Mouse (Mus musculus) forebrain, embryonic 11.5 days (tissue): ENCODE measurements around the gene Olfr1280. TPM values are rescaled to one million over a fixed set of nuclear protein-coding genes. Genes with fewer than 3 reads are reported as not detected.

Experiments
- ATAC-seq: fragments of 200-750 bp; cut with Nextera tagmentation; replicated peaks from 2 replicates; pipeline ENCODE4 v1.8.0; 2017; ENCODE audit warnings: moderate TSS enrichment; ENCODE audit not compliant: low FRiP score
- DNase-seq: peaks from one replicate; pipeline ENCODE4 v3.0.0-alpha.2; 2017; ENCODE audit warnings: low spot score
- H3K27ac ChIP-seq: fragments of 300-500 bp; sonication (generic); 2 replicates; pipeline ENCODE4 v1.5.1; 2014; ENCODE audit warnings: low read depth, low read length
- H3K27me3 ChIP-seq: fragments of 300-500 bp; sonication (generic); 2 replicates; pipeline ENCODE4 v1.6.1; 2014; ENCODE audit warnings: mild to moderate bottlenecking, low read length, mixed read lengths; ENCODE audit not compliant: control insufficient read depth, insufficient read depth
- H3K36me3 ChIP-seq: fragments of 300-500 bp; sonication (generic); 2 replicates; pipeline ENCODE4 v1.6.1; 2014; ENCODE audit warnings: mild to moderate bottlenecking, low read length, moderate library complexity, mixed read lengths; ENCODE audit not compliant: control insufficient read depth, insufficient read depth
- H3K4me1 ChIP-seq: fragments of 300-500 bp; sonication (generic); replicated peaks from 2 replicates; pipeline ENCODE4 v1.6.1; 2014; ENCODE audit warnings: low read length, mixed read lengths; ENCODE audit not compliant: control insufficient read depth, insufficient read depth
- H3K4me2 ChIP-seq: fragments of 300-500 bp; sonication (generic); 2 replicates; pipeline ENCODE4 v1.6.1; 2014; ENCODE audit warnings: low read depth, mild to moderate bottlenecking, low read length, moderate library complexity, mixed read lengths; ENCODE audit not compliant: severe bottlenecking
- H3K4me3 ChIP-seq: fragments of 300-500 bp; sonication (generic); 2 replicates; pipeline ENCODE4 v1.5.1; 2014; ENCODE audit warnings: low read depth, low read length
- H3K9ac ChIP-seq: fragments of 300-500 bp; sonication (generic); 2 replicates; pipeline ENCODE4 v1.6.1; 2014; ENCODE audit warnings: low read length
- H3K9me3 ChIP-seq: fragments of 300-500 bp; sonication (generic); 2 replicates; pipeline ENCODE4 v1.6.1; 2016; ENCODE audit warnings: low read length, mixed read lengths; ENCODE audit not compliant: control insufficient read depth
- WGBS: fragments of 180-500 bp; shearing (Covaris S2); extraction: QIAGEN DNeasy Blood & Tissue Kit; methylation state at CpG from one replicate; pipeline ENCODE4 v1.1.7; 2014; 5-methylcytosine and 5-hydroxymethylcytosine counted together
- polyA plus RNA-seq: library from polyadenylated mRNA; unstranded; fragments of >200 nt; fragmentation: Nextera tagmentation; extraction: Ambion mirVana; gene quantifications from 2 replicates; pipeline ENCODE4 v1.2.1, GENCODE M21; 2014

Gene Olfr1280
- polyA plus RNA-seq, 1 experiment from 2014 or later: not detected

- Histone ChIP-seq H3K4me3 (no peak within 1 kb of the TSS), H3K27me3 (no peaks in the 10 kb centered on the region), H3K9me3 (no peaks in the 10 kb centered on the region), H3K4me2 (no peak within 1 kb of the TSS), H3K36me3 (no peaks in the 10 kb centered on the region), H3K9ac (no peak within 1 kb of the TSS), H3K27ac (no peak within 1 kb of the TSS), H3K4me1 (no peaks in the 10 kb centered on the region)
- 79% methylated on average over 1 of the region's 1 CpGs for WGBS
- ATAC-seq: no peak
- DNase-seq: no peak
Measured at GRCm38 (mm10) chr2:111375222-111375621, 61.4 kb downstream of the Olfr1280 start, which contains the start of gene Olfr1284. Olfr1284 (plus strand) TSS chr2:111375522.

Other genes with a start within 250 kb of the Olfr1280 start
- not detected in 2 replicates for gene Gm13941, start 208.0 kb upstream of the Olfr1280 start, polyA plus RNA-seq
- not detected in 2 replicates for gene Gm15130, start 161.1 kb upstream of the Olfr1280 start, polyA plus RNA-seq
- not detected in 2 replicates for gene 4930430A15Rik, start 84.4 kb upstream of the Olfr1280 start, polyA plus RNA-seq
- not detected in 2 replicates for gene Olfr1275, start 78.7 kb upstream of the Olfr1280 start, polyA plus RNA-seq
- not detected in 2 replicates for gene Olfr1276, start 59.5 kb upstream of the Olfr1280 start, polyA plus RNA-seq
- gene Olfr1277, start 39.9 kb upstream of the Olfr1280 start, polyA plus RNA-seq: not detected in 2 replicates
- gene Olfr1278, start 23.9 kb upstream of the Olfr1280 start, polyA plus RNA-seq: not detected in 2 replicates
- not detected in 2 replicates for gene Olfr1279, start 13.4 kb upstream of the Olfr1280 start, polyA plus RNA-seq
- gene Olfr1281, start 12.5 kb downstream of the Olfr1280 start, polyA plus RNA-seq: not detected in 2 replicates
- not detected in 2 replicates for gene Olfr1282, start 22.1 kb downstream of the Olfr1280 start, polyA plus RNA-seq
- gene Olfr1283, start 52.8 kb downstream of the Olfr1280 start, polyA plus RNA-seq: not detected in 2 replicates
- gene Olfr1284, start 61.5 kb downstream of the Olfr1280 start, polyA plus RNA-seq: not detected in 2 replicates
- gene Olfr1286, start 109.1 kb downstream of the Olfr1280 start, polyA plus RNA-seq: not detected in 2 replicates
- not detected in 2 replicates for gene Olfr1287, start 135.1 kb downstream of the Olfr1280 start, polyA plus RNA-seq
- gene Olfr1288, start 160.1 kb downstream of the Olfr1280 start, polyA plus RNA-seq: not detected in 2 replicates
- gene Olfr1289, start 166.8 kb downstream of the Olfr1280 start, polyA plus RNA-seq: not detected in 2 replicates
- not detected in 2 replicates for gene Olfr1290, start 179.8 kb downstream of the Olfr1280 start, polyA plus RNA-seq
- not detected in 2 replicates for gene Olfr1291-ps1, start 183.2 kb downstream of the Olfr1280 start, polyA plus RNA-seq
- not detected in 2 replicates for gene Olfr1293-ps, start 211.2 kb downstream of the Olfr1280 start, polyA plus RNA-seq
- gene Olfr1294, start 226.3 kb downstream of the Olfr1280 start, polyA plus RNA-seq: not detected in 2 replicates